Mouse (Mus musculus) E14TG2a.4 (cell line): ENCODE results near the gene Tubgcp4.

Experiments
- CTCF ChIP-seq: conservative IDR thresholded peaks from 2 replicates; pipeline ENCODE4 v1.5.1; 2014; ENCODE audit warnings: low read length
- NANOG ChIP-seq: IDR thresholded peaks from 2 replicates; pipeline ENCODE4 v1.6.1; 2014; ENCODE audit warnings: borderline replicate concordance, low read length, mixed read lengths

- TF ChIP-seq CTCF (no peak), NANOG (no peak)
Measured at GRCm38 (mm10) chr2:121206541-121206940, 36.1 kb downstream of the Tubgcp4 start.
